Mouse (Mus musculus): Measurements from ENCODE around the gene Tcf12. TPM values are rescaled to one million over a fixed set of nuclear protein-coding genes. Genes with fewer than 3 reads are reported as not detected.

The Tcf12 gene
- polyA plus RNA-seq, 1 experiment from 2014 or later, result 142 TPM

- no peak for DNase-seq (ENCODE audit: low spot score)
Measured at GRCm38 (mm10) chr9:71915871-71916661, 195.6 kb downstream of the Tcf12 start.

- DNase-seq (ENCODE audit: low spot score), result no peak
Measured at GRCm38 (mm10) chr9:71906522-71906921, 205.1 kb downstream of the Tcf12 start.

GRCm38 (mm10) chr9:71898852-71899251, 212.8 kb downstream of the Tcf12 start:
- DNase-seq (ENCODE audit: low spot score), result no peak

- DNase-seq (ENCODE audit: low spot score), result peak; percentile 9
Measured at GRCm38 (mm10) chr9:71897399-71897798, 214.3 kb downstream of the Tcf12 start.

GRCm38 (mm10) chr9:71895931-71896724, 215.5 kb downstream of the Tcf12 start:
- DNase-seq (ENCODE audit: low spot score), result peak; percentile 52

- DNase-seq (ENCODE audit: low spot score), result no peak
Measured at GRCm38 (mm10) chr9:71895291-71895690, 216.4 kb downstream of the Tcf12 start.

GRCm38 (mm10) chr9:71894943-71895286, 216.8 kb downstream of the Tcf12 start:
- no peak for DNase-seq (ENCODE audit: low spot score)

GRCm38 (mm10) chr9:71894246-71894942, 217.3 kb downstream of the Tcf12 start:
- DNase-seq (ENCODE audit: low spot score), result no peak

- peak; percentile 33 for DNase-seq (ENCODE audit: low spot score)
Measured at GRCm38 (mm10) chr9:71888450-71888849, 223.2 kb downstream of the Tcf12 start.

- no peak for DNase-seq (ENCODE audit: low spot score)
Measured at GRCm38 (mm10) chr9:71880629-71881028, 231.0 kb downstream of the Tcf12 start.

- DNase-seq (ENCODE audit: low spot score), result no peak
Measured at GRCm38 (mm10) chr9:71879972-71880371, 231.7 kb downstream of the Tcf12 start.

GRCm38 (mm10) chr9:71879415-71879814, 232.3 kb downstream of the Tcf12 start:
- DNase-seq (ENCODE audit: low spot score), result no peak

- no peak for DNase-seq (ENCODE audit: low spot score)
Measured at GRCm38 (mm10) chr9:71877867-71878266, 233.8 kb downstream of the Tcf12 start.

GRCm38 (mm10) chr9:71874761-71875160, 236.9 kb downstream of the Tcf12 start:
- DNase-seq (ENCODE audit: low spot score), result no peak

- DNase-seq (ENCODE audit: low spot score), result peak; percentile 23
Measured at GRCm38 (mm10) chr9:71874035-71874572, 237.6 kb downstream of the Tcf12 start.

GRCm38 (mm10) chr9:71863338-71863737, 248.3 kb downstream of the Tcf12 start:
- no peak for DNase-seq (ENCODE audit: low spot score)

GRCm38 (mm10) chr9:71861629-71862028, 250.0 kb downstream of the Tcf12 start:
- DNase-seq (ENCODE audit: low spot score), result no peak

- DNase-seq (ENCODE audit: low spot score), result no peak
Measured at GRCm38 (mm10) chr9:71857926-71858325, 253.7 kb downstream of the Tcf12 start.

GRCm38 (mm10) chr9:71853904-71854303, 257.8 kb downstream of the Tcf12 start:
- DNase-seq (ENCODE audit: low spot score), result no peak

- DNase-seq (ENCODE audit: low spot score), result no peak
Measured at GRCm38 (mm10) chr9:71850283-71850682, 261.4 kb downstream of the Tcf12 start.

GRCm38 (mm10) chr9:71848392-71848791, 263.3 kb downstream of the Tcf12 start:
- no peak for DNase-seq (ENCODE audit: low spot score)

- no peak for DNase-seq (ENCODE audit: low spot score)
Measured at GRCm38 (mm10) chr9:71847921-71848320, 263.8 kb downstream of the Tcf12 start.

Data from thymus, postnatal 0 days (tissue).